ENCODE assay signal across 9 mouse cellular contexts in the genomic region with DNA sequence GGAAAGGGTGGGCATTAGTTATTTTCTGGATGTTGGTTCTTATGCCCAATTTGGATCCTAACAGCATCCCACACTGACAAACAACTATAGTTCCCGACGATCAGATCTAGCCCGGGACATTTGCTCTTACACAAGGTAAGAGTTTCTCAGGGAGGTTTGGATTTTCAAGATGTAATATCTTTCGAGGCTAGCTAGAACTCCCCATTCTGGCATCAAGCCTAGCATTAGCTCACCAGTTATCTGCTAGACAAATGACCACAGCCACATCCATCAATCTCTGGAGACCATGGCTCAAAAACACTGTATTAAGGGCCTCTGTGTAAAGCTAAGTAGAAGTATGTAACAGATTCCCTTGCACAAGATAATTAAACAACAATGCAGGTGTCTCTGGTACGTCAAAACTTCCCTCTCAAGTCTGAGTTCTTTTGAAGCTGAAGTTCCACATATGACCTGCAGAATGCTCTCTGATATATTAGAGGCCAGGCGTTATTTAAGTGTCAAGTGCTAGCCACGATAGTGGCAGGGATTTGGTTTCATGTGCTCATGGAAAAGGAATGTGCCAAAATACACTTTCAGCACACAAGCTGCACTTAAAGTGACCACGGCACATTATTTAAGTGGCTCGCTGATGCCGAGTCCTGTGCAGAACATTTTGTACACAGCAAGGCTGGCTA. TPM values are rescaled to one million over a fixed set of nuclear protein-coding genes. Genes with fewer than 3 reads are reported as not detected.
DNase-seq lines count a peak whose midpoint lies in the region; ATAC-seq and TF ChIP-seq lines count a peak whose summit lies in the region.
"Had no signal": no experiment of that assay in that cellular context is flagged by ENCODE, and none has a peak within 500 bp of the region (broad histone marks: within the 10 kb centered on the region; RNA-seq: fewer than 3 reads in every experiment).

No protein-coding gene starts in this region.

- peak; percentile 52; the same call in 1 of the 2 replicates for ATAC-seq in intestine, embryonic 16.5 days
- peak; percentile 59 for ATAC-seq in lung, embryonic 16.5 days (ENCODE audit: low read depth)
- ATAC-seq in frontal cortex, adult (ENCODE audit: low TSS enrichment) = no peak
- no peak for ATAC-seq in forebrain, embryonic 14.5 days

- TF ChIP-seq CTCF in gastrocnemius, adult 2 months (IDR thresholded peaks at IDR 0.05) = peak; percentile 46

- no peaks in the 10 kb centered on the region for H3K27me3 ChIP-seq in intestine, embryonic 16.5 days (replicated peaks; ENCODE audit: control insufficient read depth, insufficient read depth, low read length)
- no peaks in the 10 kb centered on the region for H3K27me3 ChIP-seq in lung, embryonic 16.5 days (ENCODE audit: control insufficient read depth, insufficient read depth, low read depth, low read length)
- no peaks in the 10 kb centered on the region for H3K27me3 ChIP-seq in forebrain, embryonic 14.5 days (replicated peaks; ENCODE audit: control insufficient read depth, insufficient read depth, low read length)
- H3K27me3 ChIP-seq: midbrain, embryonic 12.5 days had no signal

- peak overlapping the region; percentile 85 for H3K27ac ChIP-seq in gastrocnemius, adult 2 months
- 0 out of 2 replicates have a peak overlapping the region, but pooled peaks have one; percentile 9 for H3K27ac ChIP-seq in intestine, embryonic 16.5 days (ENCODE audit: low read length)
- peak overlapping the region; percentile 70 for H3K27ac ChIP-seq in lung, embryonic 16.5 days (ENCODE audit: low read length)
- H3K27ac ChIP-seq in forebrain, embryonic 14.5 days (ENCODE audit: low read depth, low read length) = no peak overlapping the region
- H3K27ac ChIP-seq: midbrain, embryonic 12.5 days had no signal

- DNase-seq in embryo, embryonic 10 days (ENCODE audit: low spot score) = peak; percentile 52
- DNase-seq in gastrocnemius, adult 2 months = peak; percentile 64
- DNase-seq in left cerebral cortex, postnatal 25 days (ENCODE audit: low spot score in 2 of 2) = no peak
- DNase-seq in forebrain, embryonic 14.5 days (ENCODE audit: low spot score) = no peak
- DNase-seq in left cerebral cortex, postnatal 14 days (ENCODE audit: low spot score in 2 of 2) = no peak

- WGBS in intestine, embryonic 16.5 days = 45% methylated on average over 10 of the region's 10 CpGs
- WGBS in lung, embryonic 16.5 days = 20% methylated on average over 10 of the region's 10 CpGs
- WGBS in forebrain, embryonic 14.5 days = 73% methylated on average over 10 of the region's 10 CpGs

- H3K9ac ChIP-seq in intestine, embryonic 16.5 days (ENCODE audit: low read depth, low read length) = no peak overlapping the region
- H3K9ac ChIP-seq in lung, embryonic 16.5 days (ENCODE audit: low read length) = no peak overlapping the region
- H3K9ac ChIP-seq in forebrain, embryonic 14.5 days (ENCODE audit: low read length) = no peak overlapping the region
- H3K9ac ChIP-seq: midbrain, embryonic 12.5 days had no signal

- intact Hi-C loops in gastrocnemius, adult 2 months (cut with DNase I) = no loop called here
- intact Hi-C loops in left cerebral cortex, postnatal 25 days (cut with DNase I) = no loop called here
- intact Hi-C loops in left cerebral cortex, postnatal 14 days (cut with DNase I) = no loop called here

- H3K4me2 ChIP-seq in intestine, embryonic 16.5 days (ENCODE audit: low read depth, low read length) = no peak overlapping the region
- peak overlapping the region; percentile 13; the same call in 1 of the 2 replicates for H3K4me2 ChIP-seq in lung, embryonic 16.5 days (ENCODE audit: low read depth, low read length)
- no peak overlapping the region for H3K4me2 ChIP-seq in forebrain, embryonic 14.5 days (ENCODE audit: low read length)

- H3K4me1 ChIP-seq in intestine, embryonic 16.5 days (ENCODE audit: control insufficient read depth, insufficient read depth, low read length) = peaks cover 15% of the 10 kb centered on the region
- peaks cover 33% of the 10 kb centered on the region for H3K4me1 ChIP-seq in lung, embryonic 16.5 days (replicated peaks; ENCODE audit: control insufficient read depth, insufficient read depth, low read length)
- H3K4me1 ChIP-seq in forebrain, embryonic 14.5 days (ENCODE audit: control insufficient read depth, insufficient read depth, low read length) = no peaks in the 10 kb centered on the region
- H3K4me1 ChIP-seq: midbrain, embryonic 12.5 days had no signal

- H3K9me3 ChIP-seq in intestine, embryonic 16.5 days (ENCODE audit: control insufficient read depth, low read length) = no peaks in the 10 kb centered on the region
- no peaks in the 10 kb centered on the region for H3K9me3 ChIP-seq in lung, embryonic 16.5 days (ENCODE audit: control insufficient read depth, low read length)
- H3K9me3 ChIP-seq in forebrain, embryonic 14.5 days (replicated peaks; ENCODE audit: control insufficient read depth, low read length) = no peaks in the 10 kb centered on the region
- H3K9me3 ChIP-seq: midbrain, embryonic 12.5 days had no signal

- H3K4me3 ChIP-seq in gastrocnemius, adult 2 months = peak overlapping the region; percentile 54
- no peak overlapping the region for H3K4me3 ChIP-seq in intestine, embryonic 16.5 days (ENCODE audit: low read length)
- no peak overlapping the region for H3K4me3 ChIP-seq in lung, embryonic 16.5 days (ENCODE audit: low read length)
- H3K4me3 ChIP-seq in forebrain, embryonic 14.5 days (ENCODE audit: low read depth, low read length) = no peak overlapping the region

- H3K36me3 ChIP-seq in intestine, embryonic 16.5 days (ENCODE audit: control insufficient read depth, insufficient read depth, low read length) = no peaks in the 10 kb centered on the region
- H3K36me3 ChIP-seq in lung, embryonic 16.5 days (ENCODE audit: control insufficient read depth, insufficient read depth, low read length) = peaks cover 2% of the 10 kb centered on the region; the same call in 1 of the 2 replicates
- H3K36me3 ChIP-seq in forebrain, embryonic 14.5 days (ENCODE audit: control insufficient read depth, insufficient read depth, low read length) = no peaks in the 10 kb centered on the region
- H3K36me3 ChIP-seq: midbrain, embryonic 12.5 days had no signal

RNA-seq across cellular contexts. Expression of a gene that starts 51.8 kb away (rescaled TPM):
- 100 to 1,000 TPM; 142 to 248 TPM for total RNA-seq in gastrocnemius, adult 2 months (2021)
- polyA plus RNA-seq in intestine, embryonic 16.5 days (2015; fragmentation: Nextera tagmentation; extraction: Ambion mirVana) = 31.9 and 32.8 TPM in 2 replicates
- 57.0 and 64.8 TPM in 2 replicates for polyA plus RNA-seq in lung, embryonic 16.5 days (2015; fragmentation: Nextera tagmentation; extraction: Ambion mirVana)
- 1 to 10 TPM; 1.2 to 1.4 TPM for total RNA-seq in left cerebral cortex, postnatal 25 days (2021)
- 4.6 and 5.7 TPM in 2 replicates for polyA plus RNA-seq in forebrain, embryonic 14.5 days (2014; fragmentation: Nextera tagmentation; extraction: Ambion mirVana)
- 1 to 10 TPM; 1.3 to 1.5 TPM for total RNA-seq in left cerebral cortex, postnatal 14 days (2021)

Comparison
In these comparisons a context has a peak if more than half of its experiments do, and no peak if none do; other contexts are left out.
1. DNase-seq: peak in embryo, embryonic 10 days (single experiment) and gastrocnemius, adult 2 months (single experiment); none in left cerebral cortex, postnatal 25 days (0 of 2), forebrain, embryonic 14.5 days (single experiment) and left cerebral cortex, postnatal 14 days (0 of 2).
2. ATAC-seq: peak in intestine, embryonic 16.5 days (single experiment) and lung, embryonic 16.5 days (single experiment); none in frontal cortex, adult (single experiment) and forebrain, embryonic 14.5 days (single experiment).
3. RNA of a gene that starts 51.8 kb away (total RNA-seq): 142 to 248 TPM in gastrocnemius, adult 2 months; 1.3 to 1.5 TPM in left cerebral cortex, postnatal 14 days and 1.2 to 1.4 TPM in left cerebral cortex, postnatal 25 days; every median in the first group is over 10 times any median in the second.